Mouse (Mus musculus): ENCODE data around the gene Tas1r3. TPM values are rescaled to one million over a fixed set of nuclear protein-coding genes. Genes with fewer than 3 reads are reported as not detected.

Tas1r3 gene
- total and polyA plus RNA-seq, 2 experiments, result 0.35 to 0.37 TPM

DNA sequence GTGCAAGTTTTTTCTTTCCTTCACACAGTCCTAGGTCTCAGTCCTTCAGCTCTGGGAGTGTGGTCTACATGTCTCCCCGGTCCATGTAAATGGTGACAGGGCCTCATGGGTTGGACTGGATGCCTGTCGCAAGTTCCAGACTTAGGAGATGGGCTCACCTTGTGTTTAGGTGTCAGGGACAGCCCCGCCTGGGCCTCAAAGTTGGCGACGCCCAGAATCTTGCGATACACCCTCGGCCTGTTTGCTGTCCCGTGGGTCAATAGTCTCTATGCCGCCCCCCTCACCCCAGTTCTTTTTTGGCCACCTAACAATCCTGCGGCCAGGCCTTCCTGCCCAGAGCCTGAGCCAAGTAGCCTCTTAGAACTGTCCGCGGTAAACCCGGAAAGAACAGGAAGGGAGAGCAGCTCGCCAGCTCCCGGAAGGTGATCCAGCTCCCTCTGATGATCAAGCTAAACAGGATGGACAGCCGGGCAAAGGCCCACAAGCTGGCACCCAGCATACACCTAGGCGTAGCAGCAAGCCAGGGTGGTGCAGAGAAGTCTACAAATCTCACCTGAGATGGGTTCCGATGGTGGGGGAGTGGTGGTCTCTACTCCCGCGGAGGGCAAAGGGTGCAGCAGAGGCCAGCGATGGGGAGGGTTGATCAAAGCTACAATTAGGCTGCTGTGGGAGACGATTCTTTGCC is 5.6 kb upstream of the Tas1r3 start:
- Histone ChIP-seq H3K36me3 (ENCODE audit: control insufficient read depth, insufficient read depth, low read length) (peaks cover 4% of the 10 kb centered on the region; the same call in 1 of the 2 replicates), H3K4me1 (ENCODE audit: control insufficient read depth, insufficient read depth, low read length) (peaks cover 10% of the 10 kb centered on the region), H3K4me3 (ENCODE audit: insufficient read depth, low read depth, low read length) (peak overlapping the region; percentile 90), H3K79me2 (ENCODE audit: control insufficient read depth, insufficient read depth, low read length) (peaks cover 4% of the 10 kb centered on the region; the same call in 1 of the 2 replicates), H3K27ac (replicated peaks; ENCODE audit: insufficient read depth, low read depth, low read length) (peak overlapping the region; percentile 30), H3K27me3 (ENCODE audit: control insufficient read depth, insufficient read depth, low read length) (no peaks in the 10 kb centered on the region), H3K9ac (ENCODE audit: low read depth, low read length) (peak overlapping the region; percentile 76)
- WGBS, result 4% methylated on average over 22 of the region's 22 CpGs
- TF ChIP-seq CTCF (IDR thresholded peaks at IDR 0.05; ENCODE audit: low read depth, low read length) (no peak), POLR2A (IDR thresholded peaks at IDR 0.05; ENCODE audit: extremely low read depth, insufficient read depth, low read length) (no peak)
- peak; percentile 57 for DNase-seq (ENCODE audit: extremely low read depth, low read depth, low spot score)

DNA sequence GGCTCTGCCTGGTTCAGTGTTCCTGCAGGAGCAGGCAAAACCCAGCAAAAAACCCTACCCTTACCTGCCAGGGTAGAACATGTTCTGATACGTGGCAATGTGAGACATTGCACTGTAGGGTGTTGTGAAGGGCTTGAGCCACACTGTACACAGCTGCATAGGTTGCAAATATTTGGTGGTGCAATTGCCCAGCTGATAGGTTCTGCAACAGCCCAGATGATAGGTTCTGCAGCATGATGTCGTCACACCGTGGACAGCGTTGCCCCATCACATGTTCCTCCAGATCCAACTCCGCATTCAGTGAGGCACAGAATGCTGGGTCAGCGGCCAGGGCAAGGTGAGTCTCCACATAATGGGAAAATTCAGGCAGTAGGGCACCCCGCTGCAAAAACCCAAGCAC is 1.4 kb downstream of the Tas1r3 start:
- TF ChIP-seq CTCF (IDR thresholded peaks at IDR 0.05; ENCODE audit: low read depth, low read length), result no peak
- TF ChIP-seq POLR2A (IDR thresholded peaks at IDR 0.05; ENCODE audit: extremely low read depth, insufficient read depth, low read length), result no peak
- no peak overlapping the region for H3K4me3 ChIP-seq (ENCODE audit: insufficient read depth, low read depth, low read length)
- 64% methylated on average over 7 of the region's 7 CpGs for WGBS
- H3K79me2 ChIP-seq (ENCODE audit: control insufficient read depth, insufficient read depth, low read length), result no peaks in the 10 kb centered on the region
- H3K36me3 ChIP-seq (ENCODE audit: control insufficient read depth, insufficient read depth, low read length), result peaks cover 6% of the 10 kb centered on the region; the same call in 1 of the 2 replicates
- H3K4me1 ChIP-seq (ENCODE audit: control insufficient read depth, insufficient read depth, low read length), result no peaks in the 10 kb centered on the region
- H3K27me3 ChIP-seq (ENCODE audit: control insufficient read depth, insufficient read depth, low read length), result no peaks in the 10 kb centered on the region
- peak; percentile 39 for DNase-seq (ENCODE audit: extremely low read depth, low read depth, low spot score)
- H3K27ac ChIP-seq (replicated peaks; ENCODE audit: insufficient read depth, low read depth, low read length), result no peak overlapping the region
- H3K9ac ChIP-seq (ENCODE audit: low read depth, low read length), result no peak overlapping the region

DNA sequence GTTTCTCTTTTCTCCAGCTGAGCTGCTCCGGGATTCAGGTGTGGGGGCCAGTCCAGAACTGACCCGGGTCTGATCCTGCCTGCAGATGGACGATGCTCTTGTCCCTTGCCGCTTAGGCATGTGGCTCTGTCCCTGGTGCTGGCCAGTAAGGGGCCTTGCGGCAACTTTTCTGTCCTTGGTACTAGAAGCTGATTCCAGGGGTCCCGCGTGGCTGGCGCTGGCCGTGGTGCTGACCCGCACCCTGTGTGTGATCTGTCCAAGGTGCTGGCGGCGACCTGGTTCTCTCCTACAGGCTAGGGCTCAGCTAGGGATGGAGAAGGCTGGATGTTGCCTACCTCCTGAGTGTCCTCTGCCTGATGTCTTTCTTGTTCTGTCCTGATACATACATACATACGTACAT is 3.8 kb downstream of the Tas1r3 start:
- Histone ChIP-seq H3K79me2 (ENCODE audit: control insufficient read depth, insufficient read depth, low read length) (no peaks in the 10 kb centered on the region), H3K9ac (ENCODE audit: low read depth, low read length) (no peak overlapping the region), H3K36me3 (ENCODE audit: control insufficient read depth, insufficient read depth, low read length) (peaks cover 7% of the 10 kb centered on the region; the same call in 1 of the 2 replicates), H3K4me3 (ENCODE audit: insufficient read depth, low read depth, low read length) (no peak overlapping the region), H3K4me1 (ENCODE audit: control insufficient read depth, insufficient read depth, low read length) (no peaks in the 10 kb centered on the region), H3K27ac (replicated peaks; ENCODE audit: insufficient read depth, low read depth, low read length) (no peak overlapping the region), H3K27me3 (ENCODE audit: control insufficient read depth, insufficient read depth, low read length) (no peaks in the 10 kb centered on the region)
- WGBS, result 70% methylated on average over 13 of the region's 13 CpGs
- TF ChIP-seq POLR2A (IDR thresholded peaks at IDR 0.05; ENCODE audit: extremely low read depth, insufficient read depth, low read length) (no peak), CTCF (IDR thresholded peaks at IDR 0.05; ENCODE audit: low read depth, low read length) (no peak)
- DNase-seq (ENCODE audit: extremely low read depth, low read depth, low spot score), result no peak

DNA sequence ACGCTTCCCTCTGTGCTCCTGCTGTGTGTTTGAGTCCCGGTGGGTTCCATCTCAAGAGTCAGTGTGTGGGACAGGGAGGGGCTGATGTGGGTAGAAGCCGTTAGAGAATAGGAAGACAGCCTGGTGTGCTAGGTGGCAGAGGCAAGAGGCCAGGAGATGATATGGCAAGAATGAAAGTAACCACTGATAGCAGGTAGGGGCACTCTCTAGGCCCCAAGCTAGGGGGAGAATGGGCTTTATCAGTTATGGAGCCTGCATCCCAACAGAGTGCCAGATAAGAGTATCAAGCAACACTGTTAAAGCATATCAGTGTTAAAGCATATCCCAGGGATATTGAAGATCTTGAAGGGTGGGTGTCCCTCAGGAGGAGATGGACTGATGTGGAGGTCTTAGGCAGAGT is 6.3 kb downstream of the Tas1r3 start:
- no peak overlapping the region for H3K27ac ChIP-seq (replicated peaks; ENCODE audit: insufficient read depth, low read depth, low read length)
- no peaks in the 10 kb centered on the region for H3K27me3 ChIP-seq (ENCODE audit: control insufficient read depth, insufficient read depth, low read length)
- peaks cover 7% of the 10 kb centered on the region; the same call in 1 of the 2 replicates for H3K36me3 ChIP-seq (ENCODE audit: control insufficient read depth, insufficient read depth, low read length)
- no peak for TF ChIP-seq POLR2A (IDR thresholded peaks at IDR 0.05; ENCODE audit: extremely low read depth, insufficient read depth, low read length)
- no peak for TF ChIP-seq CTCF (IDR thresholded peaks at IDR 0.05; ENCODE audit: low read depth, low read length)
- WGBS, result 82% methylated on average over 3 of the region's 3 CpGs
- H3K4me1 ChIP-seq (ENCODE audit: control insufficient read depth, insufficient read depth, low read length), result no peaks in the 10 kb centered on the region
- no peak for DNase-seq (ENCODE audit: extremely low read depth, low read depth, low spot score)
- H3K4me3 ChIP-seq (ENCODE audit: insufficient read depth, low read depth, low read length), result no peak overlapping the region
- peaks cover 2% of the 10 kb centered on the region; the same call in 1 of the 2 replicates for H3K79me2 ChIP-seq (ENCODE audit: control insufficient read depth, insufficient read depth, low read length)
- no peak overlapping the region for H3K9ac ChIP-seq (ENCODE audit: low read depth, low read length)

DNA sequence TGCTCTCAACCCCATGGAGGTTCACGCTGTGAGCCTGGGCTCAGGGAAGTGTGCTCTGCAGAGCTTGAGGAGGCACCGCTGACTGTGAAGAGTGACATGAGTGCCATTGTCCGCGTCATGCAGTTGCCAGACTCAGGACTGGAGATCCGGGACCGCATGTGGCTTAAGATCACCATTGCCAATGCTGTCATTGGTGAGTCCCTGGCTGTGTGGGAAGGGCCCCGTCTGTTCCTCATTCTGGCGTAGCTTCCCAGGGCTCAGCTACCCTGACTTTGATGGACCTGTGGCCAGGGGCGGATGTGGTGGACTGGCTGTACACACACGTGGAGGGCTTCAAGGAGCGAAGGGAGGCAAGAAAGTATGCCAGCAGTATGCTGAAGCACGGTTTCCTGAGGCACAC is 7.1 kb downstream of the Tas1r3 start:
- H3K36me3 ChIP-seq (ENCODE audit: control insufficient read depth, insufficient read depth, low read length), result peaks cover 7% of the 10 kb centered on the region; the same call in 1 of the 2 replicates
- no peak for DNase-seq (ENCODE audit: extremely low read depth, low read depth, low spot score)
- 93% methylated on average over 12 of the region's 12 CpGs for WGBS

DNA sequence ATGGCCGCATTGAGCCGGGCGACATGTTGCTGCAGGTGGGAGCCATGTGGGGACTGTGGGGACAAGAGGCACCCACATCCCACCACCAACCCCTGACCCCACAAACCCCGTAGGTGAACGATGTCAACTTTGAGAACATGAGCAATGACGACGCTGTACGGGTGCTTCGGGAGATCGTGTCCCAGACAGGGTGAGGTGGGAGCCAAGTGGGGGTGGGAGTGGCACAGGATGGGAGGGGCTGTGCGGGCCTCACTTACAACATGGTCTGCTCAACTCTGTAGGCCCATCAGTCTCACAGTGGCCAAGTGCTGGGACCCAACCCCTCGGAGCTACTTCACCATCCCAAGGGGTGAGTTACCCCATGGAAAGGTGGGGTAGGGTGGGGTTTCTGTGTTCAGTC is 8.2 kb downstream of the Tas1r3 start:
- Histone ChIP-seq H3K79me2 (ENCODE audit: control insufficient read depth, insufficient read depth, low read length) (peaks cover 17% of the 10 kb centered on the region), H3K27ac (replicated peaks; ENCODE audit: insufficient read depth, low read depth, low read length) (no peak overlapping the region), H3K36me3 (ENCODE audit: control insufficient read depth, insufficient read depth, low read length) (peaks cover 7% of the 10 kb centered on the region; the same call in 1 of the 2 replicates), H3K4me1 (ENCODE audit: control insufficient read depth, insufficient read depth, low read length) (peaks cover 7% of the 10 kb centered on the region), H3K4me3 (ENCODE audit: insufficient read depth, low read depth, low read length) (no peak overlapping the region), H3K9ac (ENCODE audit: low read depth, low read length) (no peak overlapping the region), H3K27me3 (ENCODE audit: control insufficient read depth, insufficient read depth, low read length) (no peaks in the 10 kb centered on the region)
- TF ChIP-seq CTCF (IDR thresholded peaks at IDR 0.05; ENCODE audit: low read depth, low read length) (no peak), POLR2A (IDR thresholded peaks at IDR 0.05; ENCODE audit: extremely low read depth, insufficient read depth, low read length) (no peak)
- WGBS, result 96% methylated on average over 12 of the region's 12 CpGs
- DNase-seq (ENCODE audit: extremely low read depth, low read depth, low spot score), result no peak

More for the DNA sequence above, 7.1 kb downstream of the Tas1r3 start:
- TF ChIP-seq POLR2A (IDR thresholded peaks at IDR 0.05; ENCODE audit: extremely low read depth, insufficient read depth, low read length) (no peak), CTCF (IDR thresholded peaks at IDR 0.05; ENCODE audit: low read depth, low read length) (no peak)
- Histone ChIP-seq H3K9ac (ENCODE audit: low read depth, low read length) (no peak overlapping the region), H3K4me3 (ENCODE audit: insufficient read depth, low read depth, low read length) (no peak overlapping the region), H3K4me1 (ENCODE audit: control insufficient read depth, insufficient read depth, low read length) (peaks cover under 1% of the 10 kb centered on the region), H3K79me2 (ENCODE audit: control insufficient read depth, insufficient read depth, low read length) (peaks cover 7% of the 10 kb centered on the region), H3K27ac (replicated peaks; ENCODE audit: insufficient read depth, low read depth, low read length) (no peak overlapping the region), H3K27me3 (ENCODE audit: control insufficient read depth, insufficient read depth, low read length) (no peaks in the 10 kb centered on the region)
